Mouse (Mus musculus) frontal cortex, adult (tissue): Measurements from ENCODE around the gene Efna1.

Experiments used
- ATAC-seq: cut with Nextera tagmentation; 2 replicates; pipeline ENCODE4 v1.9.2; 2017; ENCODE audit warnings: mild to moderate bottlenecking, moderate library complexity, mixed read lengths; ENCODE audit not compliant: low TSS enrichment

Gene Efna1

DNA sequence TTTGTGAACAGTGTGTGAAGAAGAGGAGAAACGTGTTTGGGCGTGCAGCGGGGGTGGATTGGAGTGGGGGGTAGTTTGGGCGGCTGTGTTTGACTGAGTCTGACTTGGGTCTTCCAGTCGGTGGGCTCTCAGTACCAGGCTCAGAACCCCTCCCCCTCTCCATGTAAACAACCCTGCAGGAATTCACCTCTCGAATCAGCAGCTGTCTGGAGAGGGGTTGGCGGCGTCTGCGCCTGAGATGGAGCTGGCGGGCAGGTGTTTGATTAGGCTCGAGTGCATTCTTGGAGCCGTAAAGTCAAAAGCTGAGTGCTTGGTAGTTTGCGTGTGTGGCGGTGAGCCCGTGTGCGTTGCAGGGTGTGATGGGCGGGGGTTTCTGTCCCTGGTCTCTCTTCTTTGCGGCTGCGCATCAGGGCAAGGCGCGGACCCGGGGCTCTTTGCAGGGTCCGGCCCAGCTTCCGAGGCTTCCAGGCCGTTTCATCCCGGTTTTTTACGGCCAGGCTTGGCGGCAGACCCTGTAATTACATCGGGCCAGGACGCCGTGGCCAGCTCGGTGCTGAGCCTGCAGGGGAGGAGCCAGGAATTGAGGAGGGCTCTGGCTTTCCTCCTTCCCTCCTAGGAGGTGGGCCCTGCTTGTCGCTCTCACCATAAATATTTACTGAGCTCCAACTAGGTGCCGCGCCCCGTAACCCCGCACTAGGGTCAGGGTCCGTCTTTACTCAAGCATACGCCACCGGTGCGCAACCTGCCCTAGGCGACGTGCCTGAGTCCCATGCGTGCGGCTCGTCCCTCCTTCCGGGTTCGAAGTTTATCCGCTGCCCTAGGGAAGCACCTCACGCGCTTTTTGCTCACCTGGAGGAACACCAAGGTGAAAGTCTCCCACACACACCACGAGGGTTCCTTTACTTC is at the start of gene Efna1:
TSS of gene Efna1 (minus strand) at position 537 of the 906 bp plus-strand sequence.
- 0 out of 2 replicates have a peak, but pooled peaks have one; percentile 9 for ATAC-seq

DNA sequence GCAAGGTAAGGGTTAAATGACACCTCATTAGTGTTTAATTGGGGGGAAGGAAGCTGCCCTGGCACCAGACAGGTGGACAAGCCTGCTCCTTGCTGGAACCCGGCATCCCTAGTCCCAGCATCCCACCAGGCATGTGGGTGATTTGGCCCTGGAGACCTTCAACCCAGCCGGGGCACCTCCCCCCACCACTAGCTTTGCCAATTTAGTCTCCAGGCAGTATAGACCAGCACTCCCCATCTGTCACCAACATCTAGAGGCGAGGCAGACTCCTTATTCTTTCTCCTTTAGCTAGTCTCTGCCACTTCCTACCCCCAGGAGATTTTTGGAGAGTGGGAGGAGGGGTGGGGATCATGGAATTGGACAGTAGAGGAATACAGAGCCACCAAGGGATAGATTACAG is 49.4 kb upstream of the Efna1 start:
- no peak for ATAC-seq

DNA sequence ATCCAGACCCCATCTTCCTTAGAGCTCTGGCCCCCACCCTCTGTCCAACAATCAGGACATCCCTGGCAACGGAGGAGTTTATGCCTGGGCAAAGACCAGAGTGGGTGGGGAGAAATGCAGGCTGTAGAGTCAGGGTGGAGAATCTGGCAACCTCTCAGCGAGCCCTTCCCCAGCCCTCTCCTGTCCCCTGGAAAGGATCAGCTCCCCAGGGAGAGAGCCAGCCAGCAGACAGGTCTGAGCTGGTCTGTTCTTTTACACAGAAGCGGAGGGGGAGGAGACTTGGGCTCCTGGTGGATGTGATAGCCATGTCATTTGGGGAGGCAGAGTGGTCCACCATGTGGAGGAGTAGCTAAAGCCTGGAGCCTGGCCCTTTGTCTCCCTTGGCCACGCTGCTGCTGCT is 47.7 kb upstream of the Efna1 start:
- no peak for ATAC-seq

DNA sequence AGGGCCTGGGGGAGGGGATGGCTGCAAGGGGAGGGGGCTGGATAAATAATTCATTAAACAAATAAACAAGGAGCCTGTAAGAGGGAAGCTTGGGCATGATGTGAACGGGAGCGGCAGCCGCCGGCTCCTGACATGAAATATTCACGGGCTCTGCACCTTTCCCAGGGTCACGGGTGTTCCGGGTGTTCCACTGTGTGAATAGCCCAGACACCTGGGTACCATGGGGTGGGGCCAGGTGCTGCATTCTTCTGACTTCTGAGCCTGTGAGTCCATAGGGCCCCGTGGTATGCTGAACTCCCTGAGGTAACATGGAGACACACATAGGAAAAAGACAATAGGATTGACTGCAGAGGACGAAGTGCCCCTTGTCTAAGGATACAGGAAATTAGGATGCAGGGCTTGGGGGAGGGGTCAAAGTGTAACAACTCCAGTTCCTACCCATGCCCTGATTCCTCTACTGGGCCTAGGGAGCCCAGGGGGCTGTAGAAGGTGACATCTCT is 46.5 kb upstream of the Efna1 start:
- no peak for ATAC-seq

DNA sequence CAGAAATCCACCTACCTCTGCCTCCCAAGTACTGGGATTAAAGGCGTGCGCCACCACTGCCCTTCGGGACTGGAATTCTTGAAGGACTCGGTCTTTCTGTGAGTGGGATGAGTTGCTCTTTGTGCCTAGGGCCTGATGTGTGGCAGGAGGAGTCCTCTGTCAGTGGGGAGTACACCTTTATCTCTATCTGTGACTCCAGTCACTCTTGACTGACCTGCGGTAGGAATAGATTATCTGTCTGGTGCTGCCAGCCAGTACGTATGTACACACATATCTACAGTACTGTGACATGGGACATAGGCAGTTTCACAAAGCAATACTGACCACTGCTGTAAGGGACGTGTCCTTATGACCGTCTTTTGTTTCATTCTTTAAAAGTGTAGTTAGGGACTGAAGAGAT is 44.9 kb upstream of the Efna1 start:
- ATAC-seq: no peak

DNA sequence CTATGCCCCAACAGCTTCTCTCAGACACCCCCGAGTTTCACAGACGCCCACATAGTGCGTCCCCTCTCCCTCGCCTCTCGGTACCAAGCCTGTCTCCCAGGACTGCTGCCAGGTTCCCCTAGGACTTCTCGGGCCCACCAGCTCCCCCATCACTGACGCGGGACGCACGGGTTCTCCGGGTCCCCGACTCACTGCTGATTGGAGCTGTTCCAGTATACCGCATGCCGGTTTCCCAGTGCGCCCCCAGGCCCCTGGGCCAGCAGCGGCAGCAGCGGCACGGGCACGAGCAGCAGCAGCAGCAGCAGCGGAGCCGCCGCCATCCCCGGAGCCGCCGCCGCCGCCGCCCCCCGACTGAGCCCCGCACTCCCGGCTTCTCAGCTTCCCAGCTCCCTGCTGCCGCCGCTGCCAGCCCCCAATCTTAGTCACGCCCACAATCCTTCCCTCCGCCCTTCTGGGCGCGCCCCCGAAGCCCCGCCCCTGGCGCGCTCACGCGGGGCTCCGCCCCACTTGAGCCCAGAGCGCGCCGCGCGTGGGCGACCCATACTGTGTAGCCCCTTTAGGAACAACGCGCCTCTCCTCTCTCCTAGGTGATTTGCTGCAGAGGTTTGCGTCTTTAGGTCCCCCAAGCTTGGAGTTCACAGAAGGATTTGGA is 41.7 kb upstream of the Efna1 start, which contains the start of gene Efna3:
TSS of gene Efna3 (minus strand) at position 452 of the 652 bp plus-strand sequence.
- peak; percentile 26 for ATAC-seq

DNA sequence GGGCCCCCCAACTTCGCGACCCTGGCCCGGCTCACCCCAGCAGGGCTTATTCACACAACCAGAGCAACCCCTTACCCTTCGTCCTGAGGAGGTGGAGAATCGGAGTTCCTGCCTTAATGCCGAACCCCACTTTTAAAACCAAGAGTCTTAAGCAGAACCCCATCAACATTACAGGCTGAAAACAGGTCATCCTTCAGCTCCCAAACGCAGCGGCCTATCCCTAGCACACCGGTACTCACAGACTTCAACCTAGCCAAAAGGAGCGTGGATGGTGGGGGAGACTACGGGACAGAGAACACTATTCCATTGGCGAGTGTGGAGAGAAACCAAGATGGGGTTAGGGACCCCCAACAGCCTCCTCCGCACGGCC is 41.2 kb upstream of the Efna1 start:
- ATAC-seq: 0 out of 2 replicates have a peak, but pooled peaks have one; percentile 10

DNA sequence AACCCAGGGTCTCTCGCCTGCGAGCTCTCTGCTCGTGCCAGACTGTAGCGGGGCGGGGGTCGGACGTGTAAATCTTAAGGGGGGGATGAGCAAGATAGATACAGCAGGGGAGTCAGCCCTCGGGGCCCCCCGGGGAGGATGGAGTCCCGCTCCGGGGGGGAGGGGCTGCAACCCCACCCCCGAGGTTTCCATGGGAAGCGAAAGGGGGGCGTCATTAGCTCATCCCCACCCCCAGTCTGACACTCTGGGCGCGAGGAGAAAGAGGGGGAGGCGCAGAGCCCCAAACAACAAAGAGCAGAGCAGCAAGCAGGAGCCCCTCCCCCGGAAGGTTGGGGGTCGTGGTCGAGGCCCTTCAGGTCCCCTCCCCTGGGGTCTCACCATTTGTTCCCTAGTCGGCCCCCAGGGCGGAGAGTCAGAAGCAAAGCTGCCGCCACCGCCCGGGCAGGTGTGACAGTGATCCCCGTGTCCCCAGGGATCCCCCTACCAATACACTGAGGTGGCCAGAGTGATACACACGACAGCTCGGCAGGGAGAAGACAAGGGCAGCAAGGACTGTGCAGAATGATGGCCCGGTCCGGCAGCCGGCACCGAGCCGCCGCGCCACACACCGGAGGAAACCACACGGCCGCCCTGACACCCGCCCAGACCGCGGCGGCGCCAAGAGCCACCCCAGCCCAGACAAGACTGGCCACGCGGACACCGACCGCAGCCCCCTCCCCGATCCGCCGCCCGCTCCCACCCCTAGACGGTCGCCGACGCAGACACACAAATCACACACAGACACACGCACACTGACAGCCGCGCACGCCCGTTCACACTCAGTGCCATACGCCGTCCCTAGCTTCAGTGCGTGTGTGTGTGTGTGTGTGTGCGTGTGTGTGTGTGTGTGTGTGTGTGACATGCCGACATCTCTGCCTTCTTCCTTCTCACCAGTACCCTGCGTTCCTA is 40.5 kb upstream of the Efna1 start:
- no peak for ATAC-seq

DNA sequence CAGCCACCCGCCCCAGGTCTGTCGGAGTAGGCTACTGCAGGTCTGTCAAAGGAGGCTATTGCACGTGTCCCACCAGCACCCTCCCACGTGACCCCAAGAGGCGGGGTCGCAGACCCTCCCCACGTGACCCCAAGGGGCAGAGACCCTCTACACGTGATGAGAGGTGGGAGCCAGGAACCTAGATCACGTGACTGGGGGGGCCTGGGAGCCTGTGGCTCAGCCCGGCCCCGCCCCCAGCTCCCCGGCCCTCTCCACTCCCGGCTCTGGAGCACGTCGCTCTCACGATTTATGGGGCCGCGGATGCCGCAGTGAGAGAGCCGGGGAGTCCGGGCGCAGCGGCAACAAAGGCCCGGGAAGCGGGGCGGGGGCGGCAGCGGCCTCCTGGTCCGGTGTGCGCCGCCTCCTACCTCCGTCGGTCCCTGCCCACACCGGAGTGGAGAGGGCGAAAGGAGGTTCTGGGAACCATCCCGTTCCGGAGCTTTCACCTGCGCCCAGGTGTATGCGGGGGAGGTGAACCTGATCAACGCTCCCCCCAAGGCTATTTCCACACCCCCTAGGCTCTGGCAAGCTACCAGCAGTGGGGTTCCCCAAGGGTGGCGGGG is 39.7 kb upstream of the Efna1 start:
- no peak for ATAC-seq

DNA sequence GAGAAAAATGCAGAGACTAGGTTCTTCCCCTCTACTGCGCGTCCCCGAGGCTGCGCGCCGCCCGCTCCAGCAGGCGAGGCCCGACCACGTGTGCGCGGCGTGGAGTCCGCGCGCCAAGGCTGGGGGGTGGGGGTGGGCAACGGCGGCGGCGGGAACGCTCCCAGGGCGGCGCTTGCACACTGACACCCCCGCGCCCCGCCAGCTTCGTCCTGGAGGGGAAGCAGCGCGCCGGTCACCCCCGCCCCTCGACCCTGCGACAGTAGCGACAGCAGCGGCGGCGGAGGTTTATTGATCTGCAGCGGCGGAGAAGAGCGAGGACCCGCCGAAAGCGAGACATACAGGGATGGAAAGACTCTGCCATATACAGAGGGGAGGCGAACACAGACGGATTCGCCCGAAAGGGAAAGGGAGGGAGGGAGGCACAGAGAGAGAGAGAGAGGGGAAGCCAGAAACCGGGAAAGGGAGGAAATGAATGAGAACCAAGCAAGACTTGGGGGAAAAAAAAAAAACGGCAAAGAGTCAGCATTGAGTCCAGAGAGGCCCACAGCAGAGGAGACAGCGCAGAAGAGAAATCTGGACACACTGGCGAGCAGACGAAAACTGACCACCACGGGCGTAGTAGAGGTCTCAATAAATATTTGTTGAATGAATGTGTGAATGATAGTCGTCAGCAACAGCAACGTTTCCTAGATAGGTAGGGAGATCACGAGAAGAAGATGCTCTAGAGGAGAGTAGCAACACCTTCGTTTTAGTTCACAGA is 38.8 kb upstream of the Efna1 start:
- ATAC-seq: no peak

DNA sequence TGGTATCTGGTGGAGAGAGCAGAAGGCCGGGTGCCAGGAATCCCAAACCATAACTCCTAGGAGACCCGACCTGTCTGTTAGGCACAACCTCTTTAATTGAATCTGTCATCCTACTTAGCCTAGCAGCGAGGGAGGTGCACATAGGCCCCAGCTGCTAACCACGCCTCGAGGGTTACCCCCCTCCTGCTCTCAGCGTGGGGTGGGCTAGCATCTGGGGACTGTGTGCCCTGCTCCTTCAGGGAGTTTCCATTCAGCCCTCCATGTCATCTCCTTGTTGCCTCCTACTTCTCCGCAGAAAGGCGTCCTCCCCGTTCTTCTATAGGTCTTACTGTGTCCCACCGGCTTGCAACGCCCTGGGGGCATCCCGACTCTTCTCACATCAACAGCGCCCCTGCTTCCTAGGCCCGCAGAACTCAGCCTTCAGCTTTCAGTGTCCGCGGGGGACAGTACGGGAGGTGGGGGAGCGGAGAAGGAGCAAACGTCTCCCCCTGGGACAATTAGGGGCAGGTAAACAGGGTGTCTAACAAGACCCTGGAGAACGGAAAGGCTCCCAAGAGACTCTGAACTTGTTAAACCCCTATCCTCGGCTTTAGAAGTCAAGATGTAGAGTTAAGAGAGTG is 38.1 kb upstream of the Efna1 start:
- no peak for ATAC-seq

DNA sequence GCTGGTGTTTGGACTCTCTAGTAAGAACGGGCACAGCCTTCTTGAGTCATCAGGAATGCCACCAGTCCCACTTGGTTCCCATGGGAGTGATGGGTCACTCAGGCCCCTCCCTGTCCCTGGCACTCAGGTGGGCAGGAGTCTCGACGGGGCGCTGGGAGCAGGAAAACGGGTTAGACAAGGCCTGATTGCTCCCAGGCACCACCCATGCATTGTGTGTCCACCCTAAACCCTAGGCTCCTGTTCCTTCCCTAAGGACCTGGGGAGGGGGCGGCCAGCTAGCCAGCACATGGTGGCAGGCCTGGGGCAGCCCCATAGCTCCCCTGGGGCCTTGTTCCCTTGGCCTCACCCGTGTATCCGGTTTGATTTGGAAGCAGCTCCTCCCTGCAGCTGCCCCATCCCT is 37.4 kb upstream of the Efna1 start:
- ATAC-seq: no peak

DNA sequence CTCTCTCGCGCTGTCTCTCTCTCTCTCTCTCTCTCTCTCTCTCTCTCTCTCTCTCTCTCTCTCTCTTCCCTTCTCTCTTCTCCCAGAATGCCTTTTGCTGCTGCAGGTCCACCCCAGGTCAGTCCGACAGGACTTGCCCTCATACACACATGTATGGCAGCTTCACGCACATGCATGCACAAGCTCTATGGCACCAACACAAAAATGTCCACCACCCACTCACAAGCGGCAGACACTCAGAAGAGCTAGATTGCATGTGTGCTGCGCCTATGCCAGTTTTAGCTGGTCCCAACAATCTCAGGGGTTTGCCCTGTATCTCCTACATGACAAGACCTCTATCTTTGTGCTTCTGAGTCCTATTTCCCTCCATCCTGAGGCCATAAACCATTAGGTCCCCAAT is 36.3 kb upstream of the Efna1 start:
- ATAC-seq: no peak; the same call in 1 of the 2 replicates

DNA sequence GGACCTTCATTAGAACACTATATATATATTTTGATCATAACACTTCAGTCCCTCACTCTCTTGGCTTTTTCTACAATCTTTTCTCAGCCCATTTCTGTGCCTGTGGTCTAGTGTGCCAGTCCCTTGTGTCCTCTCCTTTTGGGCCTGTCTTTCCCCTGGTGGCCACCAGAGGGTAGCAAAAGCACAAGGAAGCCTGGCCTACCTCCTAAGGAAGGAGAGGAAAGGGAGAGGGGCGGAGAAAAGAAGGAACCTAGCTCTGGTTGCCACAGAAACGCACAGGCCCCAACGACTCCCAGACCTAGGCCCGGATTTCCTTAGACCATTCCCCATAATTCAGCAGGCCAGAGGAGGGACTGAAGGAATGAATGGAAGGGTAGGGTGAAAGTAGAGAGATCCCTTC is 35.9 kb upstream of the Efna1 start:
- ATAC-seq: peak; percentile 34

DNA sequence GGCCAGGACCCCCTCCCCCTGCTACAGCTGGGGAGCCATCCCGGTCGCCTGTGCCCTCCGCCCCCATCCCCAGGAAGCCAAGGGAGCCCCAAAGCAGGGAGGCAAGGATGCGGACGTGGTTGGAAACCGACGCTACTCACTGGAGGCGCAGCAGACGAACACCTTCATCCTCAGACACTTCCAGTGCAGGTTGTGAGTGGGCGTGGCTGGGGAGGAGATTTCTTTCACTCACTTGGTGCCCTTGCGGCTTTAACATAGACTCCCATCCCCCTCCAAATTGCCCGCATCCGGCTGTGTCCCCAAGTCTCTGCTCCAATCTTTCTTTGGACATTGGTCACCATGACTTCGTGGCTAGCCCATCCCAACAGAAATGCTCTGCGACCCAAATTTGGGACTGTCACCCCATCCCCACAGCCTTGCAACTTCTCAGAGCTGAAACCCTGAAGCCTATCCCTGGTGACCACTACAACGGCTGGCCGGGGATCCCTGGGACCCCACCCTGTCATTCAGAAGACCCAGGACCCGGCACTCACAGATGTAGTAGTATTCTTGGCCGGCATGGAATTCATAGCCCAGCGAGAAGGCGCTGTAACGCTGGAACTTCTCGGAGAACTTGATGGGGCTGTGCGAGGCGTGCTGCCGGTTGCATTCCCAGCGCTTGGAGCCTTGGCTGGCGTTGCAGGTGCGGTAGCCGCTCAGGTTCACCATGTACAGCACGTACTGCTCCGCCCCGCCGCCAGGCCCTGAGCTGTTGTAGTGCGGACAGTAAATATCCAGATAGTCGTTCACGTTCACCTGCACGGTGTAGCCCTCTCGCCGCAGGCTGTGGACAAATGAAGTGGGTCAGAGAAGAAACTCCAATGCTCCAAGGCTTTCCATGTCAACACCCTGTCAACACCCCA is 35.2 kb upstream of the Efna1 start:
- no peak for ATAC-seq

DNA sequence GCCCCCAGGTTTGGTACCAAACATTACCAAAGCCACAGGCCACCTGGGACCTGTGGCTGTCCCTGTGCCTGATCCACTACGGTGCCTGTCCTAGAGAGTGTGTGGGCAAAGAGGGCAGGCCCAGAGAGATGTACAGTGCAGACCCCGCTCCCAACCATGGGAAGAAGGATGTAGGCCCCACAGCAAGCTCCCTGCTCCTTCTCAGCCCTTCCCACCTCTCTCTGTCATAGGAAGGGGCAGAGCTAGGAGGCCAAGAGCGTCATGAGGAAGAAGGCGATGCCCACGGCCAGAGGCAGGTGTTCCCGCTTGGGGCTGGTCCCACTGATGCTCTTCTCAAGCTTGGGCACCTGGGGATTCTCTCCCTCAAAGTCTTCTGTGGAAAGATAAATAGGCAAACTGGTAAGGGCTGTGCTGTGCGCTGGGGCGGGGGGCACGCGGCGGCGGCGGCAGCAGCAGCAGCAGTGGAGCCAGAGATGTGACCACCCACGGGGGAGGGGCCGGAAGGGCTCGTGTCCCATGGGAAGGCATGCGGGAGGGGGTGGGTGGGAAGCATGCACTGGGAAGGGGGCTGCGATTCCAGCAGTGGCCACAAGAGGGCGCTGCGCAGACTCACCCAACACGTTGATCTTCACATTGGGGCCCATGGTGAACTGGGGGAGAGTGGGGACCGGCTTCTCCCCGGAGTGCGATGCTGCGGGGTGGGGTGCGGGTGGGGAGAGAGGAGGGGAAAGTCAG is 34.4 kb upstream of the Efna1 start:
- no peak for ATAC-seq

DNA sequence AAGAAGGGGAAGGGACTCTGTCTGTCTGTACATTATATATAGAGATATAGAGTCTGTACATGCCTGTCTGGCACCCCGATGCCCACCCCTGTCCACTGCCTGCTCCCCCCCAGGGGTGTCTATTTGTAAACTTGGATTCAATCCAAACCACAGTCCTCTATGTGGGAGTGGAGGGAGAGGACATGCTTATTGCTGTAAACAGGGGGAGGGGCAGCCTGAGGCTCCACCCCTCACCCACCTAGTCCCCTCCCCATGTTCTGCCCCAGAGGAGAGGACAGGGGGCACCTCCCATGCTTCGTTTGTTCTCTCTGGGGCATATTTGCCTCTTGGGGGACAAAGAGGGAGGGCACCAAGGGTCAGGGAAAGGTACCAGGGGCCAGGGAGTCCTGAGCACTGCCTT is 33.8 kb upstream of the Efna1 start:
- no peak for ATAC-seq

DNA sequence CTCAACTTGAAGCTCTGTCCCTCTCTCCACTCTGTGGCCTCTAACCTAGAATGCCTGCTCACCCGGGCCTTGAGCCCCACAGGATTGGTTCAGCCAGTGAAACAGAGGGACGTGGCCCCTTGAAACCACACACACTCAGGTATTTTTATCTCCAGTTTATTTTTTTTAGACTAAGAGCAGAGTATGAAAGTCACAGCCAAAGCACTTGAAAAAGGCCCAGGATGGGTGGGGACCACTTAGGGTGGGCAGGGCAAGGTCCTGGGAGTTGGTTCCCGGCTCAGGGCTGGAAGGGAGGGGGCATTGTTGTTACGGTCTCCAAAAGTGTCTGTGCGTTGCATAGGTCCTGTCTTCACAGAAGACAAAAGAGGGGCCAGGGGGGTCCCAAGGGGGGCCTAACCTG is 33.4 kb upstream of the Efna1 start:
- ATAC-seq: no peak
